Mouse (Mus musculus) liver, embryonic 14.5 days (tissue): ENCODE measurements around the gene Prrt4. TPM values are rescaled to one million over a fixed set of nuclear protein-coding genes. Genes with fewer than 3 reads are reported as not detected.

ENCODE experiments used
- ATAC-seq: fragments of 200-750 bp; cut with Nextera tagmentation; 2 replicates; pipeline ENCODE4 v1.8.0; 2017; ENCODE audit warnings: moderate number of reproducible peaks, mild to moderate bottlenecking, moderate library complexity; ENCODE audit not compliant: insufficient read depth
- DNase-seq, 3 experiments: peaks; one replicate each; pipeline ENCODE4 v3.0.0-alpha.2; 2012 to 2013; ENCODE audit warnings: low read depth in 3 of 3, low spot score in 3 of 3
- H3K27ac ChIP-seq: fragments of 300-500 bp; sonication (generic); 2 replicates; pipeline ENCODE4 v1.5.1; 2014; ENCODE audit warnings: moderate library complexity, mild to moderate bottlenecking, control low read depth, inconsistent platforms
- H3K27me3 ChIP-seq: fragments of 300-500 bp; sonication (generic); 2 replicates; pipeline ENCODE4 v1.6.1; 2014; ENCODE audit warnings: mild to moderate bottlenecking, low read length, moderate library complexity; ENCODE audit not compliant: control insufficient read depth, insufficient read depth
- H3K36me3 ChIP-seq: fragments of 300-500 bp; sonication (generic); replicated peaks from 2 replicates; pipeline ENCODE4 v1.6.1; 2014; ENCODE audit warnings: low read depth; ENCODE audit not compliant: control insufficient read depth, insufficient read depth
- H3K4me1 ChIP-seq, 2 experiments: fragments of 200-500 bp in 1 of 2; fragments of 300-500 bp in 1 of 2; sonication (generic) in 1 of 2; replicated peaks; 2 replicates each; pipeline ENCODE4 v1.6.1; 2012 to 2014; ENCODE audit warnings: antibody characterized with exemption in 1 of 2, inconsistent platforms in 1 of 2, low read length in 1 of 2; ENCODE audit not compliant: control insufficient read depth in 2 of 2, insufficient read depth in 2 of 2
- H3K4me2 ChIP-seq: fragments of 300-500 bp; sonication (generic); 2 replicates; pipeline ENCODE4 v1.6.1; 2014; ENCODE audit warnings: low read depth, mild to moderate bottlenecking, control low read depth, moderate library complexity
- H3K4me3 ChIP-seq, 2 experiments: fragments of 200-500 bp in 1 of 2; fragments of 300-500 bp in 1 of 2; sonication (generic) in 1 of 2; 2 replicates each; pipeline ENCODE4 v1.5.1; 2012 to 2014; ENCODE audit warnings: low read depth in 2 of 2, low read length in 2 of 2, mild to moderate bottlenecking in 2 of 2, control low read depth in 1 of 2, inconsistent platforms in 1 of 2, moderate library complexity in 1 of 2; ENCODE audit not compliant: insufficient read depth in 1 of 2
- H3K9ac ChIP-seq: fragments of 300-500 bp; sonication (generic); replicated peaks from 2 replicates; pipeline ENCODE4 v1.6.1; 2014; ENCODE audit warnings: mild to moderate bottlenecking, control low read depth, moderate library complexity
- H3K9me3 ChIP-seq: fragments of 300-500 bp; sonication (generic); 2 replicates; pipeline ENCODE4 v1.6.1; 2016; ENCODE audit warnings: low read length, mixed read lengths; ENCODE audit not compliant: control insufficient read depth
- CTCF ChIP-seq: IDR thresholded peaks from 2 replicates; pipeline ENCODE4 v1.5.1; 2016; ENCODE audit warnings: antibody characterized with exemption, low read depth, control low read depth
- EP300 ChIP-seq: IDR thresholded peaks from 2 replicates; pipeline ENCODE4 v1.6.1; 2016; ENCODE audit warnings: antibody characterized with exemption, low read depth
- WGBS: fragments of 180-500 bp; shearing (Covaris S2); extraction: QIAGEN DNeasy Blood & Tissue Kit; methylation state at CpG from one replicate; pipeline ENCODE4 v1.1.7; 2014; ENCODE audit not compliant: insufficient replicate concordance; 5-methylcytosine and 5-hydroxymethylcytosine counted together
- microRNA-seq: library from miRNA; unstranded; fragments of <30 nt; microRNA quantifications from one replicate; pipeline ENCODE4, GENCODE M21; 2016
- polyA plus RNA-seq, 2 experiments: library from polyadenylated mRNA; depleted of rRNA in 1 of 2; stranded (reverse) in 1 of 2; unstranded in 1 of 2; fragments of >200 nt; fragmentation: Nextera tagmentation in 1 of 2; extraction: Ambion mirVana in 1 of 2; gene quantifications; 2 replicates each; pipeline versions ENCODE4 v1.2.1 to v1.2.3; 2012 to 2014

Prrt4 gene
- polyA plus RNA-seq, 2 experiments, result 0.01 TPM; not detected in 1

DNA sequence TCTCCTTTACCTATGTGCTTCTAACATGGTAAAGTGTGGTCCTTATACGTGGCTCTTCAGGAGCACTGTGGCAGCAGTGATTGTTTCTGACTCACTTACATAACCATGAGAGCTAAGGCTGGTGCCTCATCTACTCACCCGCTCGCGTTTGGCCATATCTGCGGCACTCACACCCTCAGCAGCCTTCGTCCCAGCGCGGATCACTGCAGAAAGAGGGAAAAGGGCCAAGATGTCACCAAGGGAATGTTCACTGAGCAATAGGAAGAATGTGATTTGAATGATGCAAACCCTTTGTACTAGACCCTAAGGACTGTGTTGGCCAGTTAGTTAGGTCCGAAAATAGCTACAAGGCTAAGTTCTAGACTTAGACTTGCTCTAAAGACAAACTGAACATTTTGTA lies 41.9 kb downstream of the Prrt4 start:
- no peak for DNase-seq
- TF ChIP-seq CTCF (no peak), EP300 (no peak)
- no peak for ATAC-seq

GRCm38 (mm10) chr6:29133100-29133499 lies 46.3 kb downstream of the Prrt4 start:
- Histone ChIP-seq H3K36me3 (peaks cover 13% of the 10 kb centered on the region), H3K27me3 (no peaks in the 10 kb centered on the region), H3K4me3 (no peak overlapping the region), H3K4me2 (no peak overlapping the region), H3K9ac (no peak overlapping the region), H3K27ac (no peak overlapping the region), H3K4me1 (no peaks in the 10 kb centered on the region), H3K9me3 (no peaks in the 10 kb centered on the region)
- ATAC-seq, result no peak
- WGBS, result 77% methylated on average over 9 of the region's 9 CpGs
- TF ChIP-seq CTCF, result no peak
- TF ChIP-seq EP300, result no peak
- DNase-seq, result no peak

More for the DNA sequence above, 41.9 kb downstream of the Prrt4 start:
- Histone ChIP-seq H3K4me3 (no peak overlapping the region), H3K9me3 (no peaks in the 10 kb centered on the region), H3K4me2 (no peak overlapping the region), H3K27me3 (no peaks in the 10 kb centered on the region), H3K9ac (no peak overlapping the region), H3K27ac (no peak overlapping the region), H3K4me1 (no peaks in the 10 kb centered on the region), H3K36me3 (peaks cover 6% of the 10 kb centered on the region)
- 88% methylated on average over 9 of the region's 9 CpGs for WGBS

GRCm38 (mm10) chr6:29126878-29127426 lies 52.4 kb downstream of the Prrt4 start:
- ATAC-seq (no peak), DNase-seq (no peak)
- Histone ChIP-seq H3K4me2 (no peak overlapping the region), H3K36me3 (peaks cover 13% of the 10 kb centered on the region), H3K4me3 (no peak overlapping the region), H3K9ac (no peak overlapping the region), H3K4me1 (no peaks in the 10 kb centered on the region), H3K27me3 (no peaks in the 10 kb centered on the region), H3K9me3 (no peaks in the 10 kb centered on the region), H3K27ac (no peak overlapping the region)
- TF ChIP-seq CTCF (no peak), EP300 (no peak)
- 82% methylated on average over 7 of the region's 7 CpGs for WGBS

DNA sequence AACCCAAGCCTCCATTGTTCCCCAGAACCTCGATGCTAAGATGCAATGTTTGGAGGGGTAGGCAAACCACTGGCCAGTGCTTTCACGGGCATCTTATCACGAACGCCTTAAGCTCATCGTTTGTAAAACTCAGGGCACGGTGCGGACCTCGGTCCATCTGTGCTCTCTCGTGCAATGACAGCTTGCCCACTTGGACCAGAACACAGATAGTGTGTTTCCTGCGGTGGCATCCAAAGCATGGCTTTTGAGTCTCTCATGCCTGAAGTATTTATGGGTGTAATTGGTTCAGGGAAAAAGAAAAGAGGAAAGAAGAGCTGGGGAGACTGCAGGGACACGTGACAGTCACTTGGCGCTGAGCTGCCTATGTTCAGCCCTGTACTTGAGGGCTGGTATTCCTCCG lies 59.4 kb downstream of the Prrt4 start:
- no peak overlapping the region for H3K4me2 ChIP-seq
- no peak overlapping the region for H3K4me3 ChIP-seq
- H3K9me3 ChIP-seq, result no peaks in the 10 kb centered on the region
- no peak for TF ChIP-seq CTCF
- no peak for TF ChIP-seq EP300
- DNase-seq (no peak), ATAC-seq (no peak)
- no peaks in the 10 kb centered on the region for H3K27me3 ChIP-seq
- H3K36me3 ChIP-seq, result peaks cover 3% of the 10 kb centered on the region
- 68% methylated on average over 13 of the region's 13 CpGs for WGBS
- H3K4me1 ChIP-seq, result no peaks in the 10 kb centered on the region
- no peak overlapping the region for H3K9ac ChIP-seq
- no peak overlapping the region for H3K27ac ChIP-seq

Small RNA genes lying within 50 kb of the gene (microRNA-seq; reads per million reads assigned to microRNA genes)
- gene Gm24303, result not detected

Other genes starting within 250 kb of the Prrt4 start
- not detected in 2 replicates for gene Lep, start 119.4 kb downstream of the Prrt4 start, polyA plus RNA-seq (2012; rRNA removed)
- not detected in 2 replicates for gene Lep, start 119.4 kb downstream of the Prrt4 start, polyA plus RNA-seq (2014; fragmentation: Nextera tagmentation; extraction: Ambion mirVana)
- 6.8 and 11.6 TPM in 2 replicates for gene Rbm28, start 14.6 kb downstream of the Prrt4 start, polyA plus RNA-seq (2012; rRNA removed)
- 9.9 and 13.8 TPM in 2 replicates for gene Rbm28, start 14.6 kb downstream of the Prrt4 start, polyA plus RNA-seq (2014; fragmentation: Nextera tagmentation; extraction: Ambion mirVana)
- gene Impdh1, start 36.8 kb upstream of the Prrt4 start, polyA plus RNA-seq (2012; rRNA removed), result 5.2 and 5.3 TPM in 2 replicates
- gene Impdh1, start 36.8 kb upstream of the Prrt4 start, polyA plus RNA-seq (2014; fragmentation: Nextera tagmentation; extraction: Ambion mirVana), result 5.5 and 5.8 TPM in 2 replicates
- gene Hilpda, start 92.9 kb upstream of the Prrt4 start, polyA plus RNA-seq (2012; rRNA removed), result 11.4 and 15.3 TPM in 2 replicates
- gene Hilpda, start 92.9 kb upstream of the Prrt4 start, polyA plus RNA-seq (2014; fragmentation: Nextera tagmentation; extraction: Ambion mirVana), result 14.4 and 14.7 TPM in 2 replicates
- gene Fam71f2, start 100.0 kb upstream of the Prrt4 start, polyA plus RNA-seq (2012; rRNA removed), result 0.17 and 0.23 TPM in 2 replicates
- gene Fam71f2, start 100.0 kb upstream of the Prrt4 start, polyA plus RNA-seq (2014; fragmentation: Nextera tagmentation; extraction: Ambion mirVana), result not detected in 2 replicates
- gene Fam71f1, start 139.6 kb upstream of the Prrt4 start, polyA plus RNA-seq (2012; rRNA removed), result not detected in 2 replicates
- gene Fam71f1, start 139.6 kb upstream of the Prrt4 start, polyA plus RNA-seq (2014; fragmentation: Nextera tagmentation; extraction: Ambion mirVana), result not detected in 2 replicates
- gene Calu, start 168.5 kb upstream of the Prrt4 start, polyA plus RNA-seq (2012; rRNA removed), result 40.1 and 49.1 TPM in 2 replicates
- gene Calu, start 168.5 kb upstream of the Prrt4 start, polyA plus RNA-seq (2014; fragmentation: Nextera tagmentation; extraction: Ambion mirVana), result 93.5 and 97.1 TPM in 2 replicates
- gene Opn1sw, start 208.9 kb upstream of the Prrt4 start, polyA plus RNA-seq (2012; rRNA removed), result not detected in 2 replicates
- 0.06 TPM in 1 of 2 replicates, not detected in the other for gene Opn1sw, start 208.9 kb upstream of the Prrt4 start, polyA plus RNA-seq (2014; fragmentation: Nextera tagmentation; extraction: Ambion mirVana)
- gene Ccdc136, start 216.7 kb upstream of the Prrt4 start, polyA plus RNA-seq (2012; rRNA removed), result 0.17 and 0.37 TPM in 2 replicates
- 0.09 and 0.27 TPM in 2 replicates for gene Ccdc136, start 216.7 kb upstream of the Prrt4 start, polyA plus RNA-seq (2014; fragmentation: Nextera tagmentation; extraction: Ambion mirVana)